Mouse (Mus musculus) thymus, postnatal 36 days (tissue): Measurements from ENCODE around the gene Duxbl2.
"Not testable (repeated sequence)": the region's sequence is repeated elsewhere in the genome, so short reads cannot be mapped to it uniquely, and the experiment has no call there.

Experiments used
- DNase-seq, 2 experiments: peaks; one replicate each; pipeline ENCODE4 v3.0.0; 2022; ENCODE audit warnings: mixed read lengths in 2 of 2

The Duxbl2 gene

DNA sequence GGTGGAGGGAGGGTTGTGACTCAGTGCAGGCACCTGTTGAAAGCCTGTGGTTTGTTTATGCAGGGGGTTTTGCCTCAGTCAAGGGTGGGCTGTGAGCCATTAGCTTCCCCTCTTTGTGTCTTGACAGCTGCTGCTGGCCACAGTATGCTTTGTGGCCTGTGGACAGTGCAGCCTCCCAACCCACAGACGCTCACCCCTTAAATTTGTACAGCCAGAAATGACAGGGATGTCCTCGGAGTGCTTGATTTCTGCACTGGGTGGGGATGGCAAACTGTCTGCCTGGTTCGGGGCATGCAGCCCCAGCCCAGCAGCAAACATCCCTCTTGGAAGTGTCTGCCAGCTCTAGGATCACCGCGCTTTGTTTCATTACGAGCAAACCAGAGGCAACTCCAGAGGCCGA is at the start of gene Duxbl2:
Duxbl2 (plus strand) TSS at position 200 of the 400 bp plus-strand sequence.
- not testable (repeated sequence) for DNase-seq

DNA sequence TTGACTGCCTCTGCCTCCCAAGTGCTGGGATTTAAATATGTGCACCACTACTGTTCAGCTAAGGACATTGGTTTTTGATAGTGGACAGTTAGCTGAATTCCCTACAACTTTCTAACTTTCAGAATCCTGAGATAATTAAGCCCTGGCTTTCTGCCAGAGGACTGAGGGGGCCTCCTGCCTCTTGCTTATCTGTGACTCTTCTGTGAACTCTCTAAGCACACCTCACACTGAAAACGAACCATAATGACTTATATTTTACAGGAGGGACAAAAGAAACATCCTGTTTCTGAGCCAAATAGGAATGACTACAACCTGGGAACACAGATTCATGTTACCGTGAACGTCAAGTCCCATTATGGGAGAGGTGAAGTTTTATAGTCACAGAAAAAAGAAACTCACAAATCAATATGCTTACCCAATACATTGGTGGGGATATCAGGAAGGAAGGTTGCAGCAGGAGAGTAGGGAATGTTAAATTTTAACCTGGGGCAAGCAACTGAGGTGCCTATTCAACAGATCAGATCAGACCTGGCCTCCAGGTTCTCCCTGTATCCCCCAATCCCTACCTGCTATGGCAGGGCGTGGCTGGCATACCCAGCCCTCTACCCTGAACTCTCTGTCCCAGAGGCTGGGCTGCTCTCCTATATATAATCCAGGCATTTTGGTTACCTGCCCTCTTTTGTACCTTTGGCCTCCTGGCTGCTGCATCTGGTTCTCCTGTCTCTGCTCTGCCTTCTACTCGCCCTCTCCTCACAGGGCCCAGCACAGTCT is 41.3 kb upstream of the Duxbl2 start:
- DNase-seq, result not testable (repeated sequence)

DNA sequence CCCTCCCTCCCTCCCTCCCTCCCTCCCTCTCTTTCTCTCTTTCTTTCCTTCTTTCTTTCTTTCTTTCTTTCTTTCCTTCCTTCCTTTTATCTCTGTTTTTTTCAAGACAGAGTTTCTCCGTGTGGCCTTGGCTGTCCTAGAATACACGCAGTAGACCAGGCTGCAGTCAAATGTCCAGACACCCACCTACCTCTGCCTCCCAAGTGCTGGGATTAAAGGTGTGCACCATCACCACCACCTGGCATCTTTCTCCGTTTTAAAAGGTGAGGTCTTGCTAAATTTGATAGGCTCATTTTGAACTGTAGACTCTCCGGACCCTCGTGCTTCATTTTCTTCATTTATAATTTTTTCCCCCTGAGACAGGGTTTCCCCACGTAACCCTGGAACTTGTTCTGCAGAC is 36.9 kb upstream of the Duxbl2 start, which contains the start of gene Cphx2:
Cphx2 (plus strand) TSS at position 301 of the 400 bp plus-strand sequence.
- not testable (repeated sequence) for DNase-seq

DNA sequence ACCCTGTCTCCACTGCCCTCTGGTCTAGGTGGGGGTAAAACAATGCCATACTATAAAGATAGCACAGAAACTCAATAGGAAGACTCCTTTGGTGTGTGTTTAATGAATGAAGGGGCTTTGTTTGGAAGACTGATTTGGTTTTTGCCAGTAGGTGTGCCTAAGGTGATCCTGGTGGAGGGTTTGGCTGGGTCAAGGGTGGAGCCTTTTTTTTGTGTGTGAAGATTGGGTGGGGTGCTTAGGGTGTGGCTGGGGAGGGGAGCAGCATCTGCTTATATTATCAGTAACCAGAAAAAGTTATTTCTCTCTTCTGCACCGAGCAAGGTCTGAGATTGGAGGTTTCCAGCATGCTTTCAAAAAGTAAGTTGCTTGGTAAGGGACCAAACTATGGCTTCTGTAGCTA is 36.2 kb upstream of the Duxbl2 start, which contains the start of gene Cphx3:
Cphx3 (plus strand) TSS at position 301 of the 400 bp plus-strand sequence.
- not testable (repeated sequence) for DNase-seq

DNA sequence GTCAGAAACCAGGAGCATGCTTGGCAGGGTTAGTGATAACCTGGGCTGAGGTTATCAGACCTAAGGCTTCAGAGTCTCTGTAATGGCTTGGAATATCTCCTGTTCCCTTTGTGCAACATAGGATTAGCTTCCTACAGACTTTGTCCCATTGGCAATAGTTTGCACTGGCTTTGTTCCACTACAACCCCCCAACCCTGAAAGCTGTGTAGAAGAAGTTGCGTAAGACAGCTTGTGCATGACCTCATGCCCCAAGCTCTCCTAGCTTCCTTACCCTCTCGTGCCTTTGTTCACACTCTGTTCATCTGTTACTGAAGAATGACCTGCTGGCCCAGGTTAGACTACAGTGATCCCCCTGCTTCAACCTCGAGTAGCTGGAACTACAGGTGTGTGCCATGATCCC is 20.5 kb upstream of the Duxbl2 start:
- DNase-seq, result not testable (repeated sequence)

DNA sequence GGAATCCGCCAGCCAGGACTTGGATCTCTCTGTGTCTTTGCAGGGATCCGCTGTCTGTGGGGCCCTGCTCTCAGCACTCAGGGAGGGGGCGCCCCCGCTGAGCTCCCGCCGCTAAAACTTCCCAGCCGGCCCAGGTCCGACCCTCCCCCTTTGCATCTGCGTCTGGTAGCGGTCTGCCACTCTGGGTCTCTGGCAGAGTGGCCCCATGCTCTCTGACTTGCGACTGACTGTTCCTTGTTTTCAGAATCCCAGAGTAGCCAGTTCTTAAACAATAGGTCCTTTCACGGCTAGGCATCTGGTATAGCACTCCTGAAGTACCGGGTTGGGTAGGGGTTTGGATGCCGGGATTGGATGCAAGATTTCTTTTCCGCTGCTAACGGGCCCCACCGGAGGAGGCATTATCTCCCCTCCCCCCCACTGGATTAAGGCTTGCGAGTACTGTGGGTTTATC is 426 bp downstream of the Duxbl2 start:
- DNase-seq, result not testable (repeated sequence)

- DNase-seq, result not testable (repeated sequence)
Measured at GRCm38 (mm10) chr14:26119095-26119494, 946 bp downstream of the Duxbl2 start.

DNA sequence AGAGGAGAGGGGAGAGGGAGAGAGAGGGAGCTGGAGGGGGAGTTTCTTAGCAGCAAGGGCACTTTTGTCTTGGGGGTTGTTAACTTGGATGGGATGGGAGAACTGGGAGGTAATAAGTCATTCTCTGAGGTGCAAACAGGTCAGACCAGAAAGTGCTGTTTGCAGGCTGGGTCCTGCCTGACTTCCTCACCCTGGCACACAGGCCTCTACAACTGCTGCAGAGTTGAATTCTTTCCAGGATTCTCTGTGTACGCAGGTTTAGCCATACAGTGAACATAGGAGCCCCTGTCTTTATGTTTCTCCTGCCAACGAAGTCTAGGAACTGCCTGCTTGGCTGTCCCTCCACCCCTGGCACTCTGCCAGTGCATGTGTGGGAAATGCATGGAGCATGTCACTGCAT is 28.9 kb downstream of the Duxbl2 start:
- DNase-seq, result not testable (repeated sequence)

DNA sequence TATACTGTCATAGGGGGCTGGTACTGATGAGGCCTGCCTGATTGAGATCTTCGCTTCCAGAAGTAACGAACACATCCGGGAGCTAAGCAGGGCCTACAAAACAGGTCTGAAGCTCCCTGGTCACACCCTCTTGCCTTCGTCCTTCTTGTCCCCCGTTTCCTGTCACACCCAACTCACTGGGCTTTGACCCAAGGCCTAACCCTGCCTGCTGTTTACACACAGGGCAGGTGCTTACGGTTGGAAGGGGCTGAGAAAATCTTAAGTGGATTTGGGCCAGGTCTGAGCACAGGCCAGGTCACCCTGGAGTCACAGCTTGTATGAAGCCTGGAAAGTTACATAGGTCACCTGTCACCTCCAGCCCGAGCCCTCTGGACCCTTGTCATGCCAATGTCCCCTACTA is 37.9 kb downstream of the Duxbl2 start:
- DNase-seq, result not testable (repeated sequence)

- DNase-seq, result not testable (repeated sequence)
Measured at GRCm38 (mm10) chr14:26161156-26161555, 43.0 kb downstream of the Duxbl2 start.

DNA sequence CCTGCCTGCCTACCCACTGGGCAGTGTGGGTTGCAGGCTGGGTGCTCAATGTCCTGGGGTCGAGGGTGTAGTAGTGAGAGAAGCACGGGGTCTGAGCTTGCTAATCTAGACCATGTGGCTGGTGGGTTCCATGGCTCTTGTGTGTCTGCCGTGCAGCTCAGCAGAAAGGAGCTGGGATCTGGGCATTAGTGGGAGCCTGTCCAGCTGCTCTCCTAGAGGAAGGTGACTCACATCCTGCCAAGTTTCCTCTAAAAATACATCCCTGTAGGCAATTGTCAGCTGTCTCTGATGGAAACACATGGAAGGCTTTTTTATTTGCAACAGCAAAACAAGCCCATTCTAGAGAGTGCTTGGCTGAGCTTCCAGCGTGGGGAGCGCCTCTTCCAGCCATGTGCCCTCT is 44.3 kb downstream of the Duxbl2 start:
- not testable (repeated sequence) for DNase-seq

- not testable (repeated sequence) for DNase-seq
Measured at GRCm38 (mm10) chr14:26165266-26165665, 47.1 kb downstream of the Duxbl2 start.

- not testable (repeated sequence) for DNase-seq
Measured at GRCm38 (mm10) chr14:26173955-26174354, 55.8 kb downstream of the Duxbl2 start.

DNA sequence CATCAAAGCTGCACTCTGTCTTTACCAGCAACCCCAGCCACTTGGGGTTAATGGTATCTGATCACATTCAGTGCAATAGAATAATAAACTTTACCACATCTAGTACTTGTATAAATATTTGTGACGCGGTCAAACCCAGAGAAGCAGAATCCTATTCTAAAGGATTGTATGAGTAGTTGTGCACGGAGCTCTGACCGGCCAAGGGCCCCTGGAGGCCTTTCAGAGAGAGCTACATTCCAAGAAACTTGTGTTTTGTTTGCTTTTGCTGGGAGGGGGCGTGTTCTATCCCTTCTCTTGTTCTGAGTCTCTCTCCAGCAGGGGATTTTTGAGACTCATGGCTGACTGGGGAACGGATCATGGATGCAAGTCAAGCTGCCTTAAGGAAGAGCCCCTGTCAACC is 56.9 kb downstream of the Duxbl2 start:
- DNase-seq, result not testable (repeated sequence)
